Mouse (Mus musculus): Measurements from ENCODE around the gene 0610010F05Rik.
A peak's percentile ranks its signal among the peaks of the same experiment; 100 is the strongest.
"Not testable (repeated sequence)": the region's sequence is repeated elsewhere in the genome, so short reads cannot be mapped to it uniquely, and the experiment has no call there.

Gene 0610010F05Rik

GRCm38 (mm10) chr11:23632945-23633878, at the start of gene 0610010F05Rik:
Gene 0610010F05Rik, minus strand, starts transcription at chr11:23633639.
- DNase-seq (ENCODE audit: low spot score in 2 of 2) = peak; percentile 45 to 61

GRCm38 (mm10) chr11:23682561-23682960, 49.1 kb upstream of the 0610010F05Rik start:
- no peak for DNase-seq (ENCODE audit: low spot score in 2 of 2)

GRCm38 (mm10) chr11:23680435-23680950, 47.1 kb upstream of the 0610010F05Rik start:
- no peak for DNase-seq (ENCODE audit: low spot score in 2 of 2)

GRCm38 (mm10) chr11:23679044-23679642, 45.7 kb upstream of the 0610010F05Rik start:
- DNase-seq (ENCODE audit: low spot score in 2 of 2) = peak; percentile 35 to 59

- DNase-seq (ENCODE audit: low spot score in 2 of 2) = no peak
Measured at GRCm38 (mm10) chr11:23676100-23676499, 42.7 kb upstream of the 0610010F05Rik start.

- no peak for DNase-seq (ENCODE audit: low spot score in 2 of 2)
Measured at GRCm38 (mm10) chr11:23672256-23672749, 38.9 kb upstream of the 0610010F05Rik start.

- no peak for DNase-seq (ENCODE audit: low spot score in 2 of 2)
Measured at GRCm38 (mm10) chr11:23667128-23667527, 33.7 kb upstream of the 0610010F05Rik start.

GRCm38 (mm10) chr11:23666526-23666925, 33.1 kb upstream of the 0610010F05Rik start:
- no peak for DNase-seq (ENCODE audit: low spot score in 2 of 2)

- DNase-seq (ENCODE audit: low spot score in 2 of 2) = peak; percentile 66 to 83
Measured at GRCm38 (mm10) chr11:23665798-23666501, 32.5 kb upstream of the 0610010F05Rik start, which contains the start of gene Pex13. Gene Pex13, minus strand, starts transcription at chr11:23665959.

- no peak for DNase-seq (ENCODE audit: low spot score in 2 of 2)
Measured at GRCm38 (mm10) chr11:23665311-23665786, 31.9 kb upstream of the 0610010F05Rik start, which contains the start of gene Pus10. Gene Pus10, plus strand, starts transcription at chr11:23665674.

GRCm38 (mm10) chr11:23664232-23664631, 30.8 kb upstream of the 0610010F05Rik start:
- no peak for DNase-seq (ENCODE audit: low spot score in 2 of 2)

- DNase-seq (ENCODE audit: low spot score in 2 of 2) = no peak
Measured at GRCm38 (mm10) chr11:23657791-23658190, 24.4 kb upstream of the 0610010F05Rik start.

GRCm38 (mm10) chr11:23653666-23654065, 20.2 kb upstream of the 0610010F05Rik start:
- DNase-seq (ENCODE audit: low spot score in 2 of 2) = no peak

- no peak for DNase-seq (ENCODE audit: low spot score in 2 of 2)
Measured at GRCm38 (mm10) chr11:23647835-23648234, 14.4 kb upstream of the 0610010F05Rik start.

- DNase-seq (ENCODE audit: low spot score in 2 of 2) = no peak
Measured at GRCm38 (mm10) chr11:23647431-23647830, 14.0 kb upstream of the 0610010F05Rik start.

- DNase-seq (ENCODE audit: low spot score in 2 of 2) = no peak
Measured at GRCm38 (mm10) chr11:23634573-23634972, 1.1 kb upstream of the 0610010F05Rik start.

- DNase-seq (ENCODE audit: low spot score in 2 of 2) = no peak
Measured at GRCm38 (mm10) chr11:23633879-23634215, 408 bp upstream of the 0610010F05Rik start.

GRCm38 (mm10) chr11:23630664-23631063, 2.8 kb downstream of the 0610010F05Rik start:
- DNase-seq (ENCODE audit: low spot score in 2 of 2) = no peak

GRCm38 (mm10) chr11:23618995-23619394, 14.4 kb downstream of the 0610010F05Rik start:
- no peak for DNase-seq (ENCODE audit: low spot score in 2 of 2)

- DNase-seq (ENCODE audit: low spot score in 2 of 2) = no peak
Measured at GRCm38 (mm10) chr11:23614546-23614945, 18.9 kb downstream of the 0610010F05Rik start.

GRCm38 (mm10) chr11:23607291-23607690, 26.1 kb downstream of the 0610010F05Rik start:
- not testable (repeated sequence) for DNase-seq (ENCODE audit: low spot score in 2 of 2)
